Mouse (Mus musculus): ENCODE measurements at regions not wholly inside any gene's neighbourhood (a gene's known extent, or its start where the extent isn't known, plus 50 kb on each side); places are given as distances from the start of the nearest gene placed in this dataset.

DNA sequence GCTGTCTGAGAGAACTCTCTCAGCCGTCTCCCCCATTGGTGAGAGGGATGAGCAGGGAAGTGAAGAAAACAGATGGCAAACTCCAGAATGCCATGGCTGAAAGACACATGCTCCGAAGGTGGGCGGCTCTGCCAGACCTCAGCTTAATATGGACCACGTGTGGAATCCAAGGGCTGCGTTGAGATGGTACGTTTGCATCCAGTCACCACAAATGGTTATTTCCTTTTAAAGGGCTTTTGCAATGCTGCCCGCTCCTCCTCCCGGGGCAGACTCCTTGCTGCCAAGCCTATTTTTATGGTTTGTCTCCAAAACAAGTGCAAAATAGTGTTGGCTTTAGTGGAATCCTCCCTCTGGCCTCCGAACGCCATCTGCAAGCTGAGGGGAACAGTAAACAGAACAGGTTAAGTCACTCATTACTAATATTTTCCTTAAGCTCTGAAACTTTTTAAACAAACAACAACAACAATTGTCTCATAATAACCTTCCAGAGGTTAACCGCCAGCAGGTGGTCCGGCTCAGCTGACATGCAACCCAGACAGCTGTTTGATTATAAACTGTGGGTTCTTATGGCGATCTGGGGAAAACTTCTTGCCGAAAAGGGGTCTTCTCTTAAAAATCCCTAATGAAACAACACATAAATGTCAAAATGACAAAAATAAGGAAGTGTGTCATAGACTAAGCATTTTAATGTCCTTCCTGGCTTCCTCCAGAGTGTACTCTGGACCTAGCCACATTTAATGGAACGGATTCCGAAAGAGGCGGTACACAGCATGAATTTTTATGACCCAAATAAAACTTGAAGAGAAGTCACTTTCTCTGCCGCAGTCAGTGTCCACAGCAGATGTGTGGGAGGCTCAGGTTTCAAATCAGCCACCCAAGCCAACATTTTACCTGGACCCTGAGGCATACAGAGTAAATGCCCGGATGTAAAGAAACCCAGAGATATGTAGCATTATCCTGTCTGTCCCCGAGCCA lies 405.3 kb upstream of the Meis1 start:
- no peak for TF ChIP-seq EP300 (IDR thresholded peaks at IDR 0.05; ENCODE audit: low read depth)
- TF ChIP-seq CTCF (IDR thresholded peaks at IDR 0.05; ENCODE audit: low read depth) = no peak
